21 mouse cellular contexts compared by ENCODE assay signal in the genomic region with DNA sequence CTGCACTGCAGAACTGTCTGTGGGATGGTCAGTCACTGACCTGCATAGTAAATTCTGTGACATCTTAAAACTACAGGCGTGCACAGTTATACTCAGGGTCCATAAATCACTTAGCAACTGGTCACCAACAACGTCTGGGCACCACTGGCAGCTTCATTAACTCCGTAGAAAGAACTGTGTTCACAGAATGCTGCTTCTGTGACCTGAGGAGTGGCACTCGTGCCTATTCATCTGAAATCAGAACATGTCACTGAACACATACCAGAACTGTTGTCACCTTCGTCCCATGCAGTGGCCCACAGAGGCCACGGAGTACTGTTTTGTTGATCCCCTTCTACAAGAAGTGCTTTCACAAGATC. TPM values are rescaled to one million over a fixed set of nuclear protein-coding genes. Genes with fewer than 3 reads are reported as not detected.
DNase-seq lines count a peak whose midpoint lies in the region; ATAC-seq lines count a peak whose summit lies in the region.
"Had no signal": no experiment of that assay in that cellular context is flagged by ENCODE, and none has a peak within 500 bp of the region (broad histone marks: within the 10 kb centered on the region; RNA-seq: fewer than 3 reads in every experiment).

No protein-coding gene starts in this region.

- ATAC-seq in kidney, embryonic 14.5 days (ENCODE audit: low FRiP score, low TSS enrichment): peak; percentile 83
- ATAC-seq: forebrain, embryonic 16.5 days; hindbrain, embryonic 16.5 days; intestine, embryonic 16.5 days; liver, postnatal 0 days; midbrain, embryonic 13.5 days had no signal

- no peak overlapping the region for H3K9ac ChIP-seq in kidney, embryonic 14.5 days (ENCODE audit: low read depth, low read length)
- H3K9ac ChIP-seq: liver, postnatal 0 days; midbrain, embryonic 13.5 days had no signal

- 51% methylated on average over 6 of the region's 6 CpGs for WGBS in heart, embryonic 10.5 days
- WGBS in kidney, embryonic 14.5 days: 14% methylated on average over 6 of the region's 6 CpGs
- WGBS in limb, embryonic 10.5 days: 42% methylated on average over 6 of the region's 6 CpGs

- H3K27me3 ChIP-seq in heart, embryonic 10.5 days (ENCODE audit: insufficient read depth, poor library complexity, severe bottlenecking): no peaks in the 10 kb centered on the region
- H3K27me3 ChIP-seq in kidney, embryonic 14.5 days (ENCODE audit: control insufficient read depth, insufficient read depth, low read length): no peaks in the 10 kb centered on the region
- H3K27me3 ChIP-seq in limb, embryonic 10.5 days (ENCODE audit: low read depth, poor library complexity, severe bottlenecking): no peaks in the 10 kb centered on the region
- H3K27me3 ChIP-seq: midbrain, embryonic 13.5 days had no signal

- H3K27ac ChIP-seq in heart, embryonic 10.5 days: peak overlapping the region; percentile 89; the same call in 1 of the 2 replicates
- no peak overlapping the region for H3K27ac ChIP-seq in kidney, embryonic 14.5 days (ENCODE audit: low read depth, low read length)
- peak overlapping the region; percentile 68; the same call in 1 of the 2 replicates for H3K27ac ChIP-seq in limb, embryonic 10.5 days
- H3K27ac ChIP-seq: midbrain, embryonic 13.5 days had no signal

- no peak overlapping the region for H3K4me2 ChIP-seq in kidney, embryonic 14.5 days (replicated peaks; ENCODE audit: low read depth, low read length)
- H3K4me2 ChIP-seq: midbrain, embryonic 13.5 days had no signal

- H3K4me1 ChIP-seq in heart, embryonic 10.5 days: peaks cover 72% of the 10 kb centered on the region
- H3K4me1 ChIP-seq in kidney, embryonic 14.5 days (ENCODE audit: control insufficient read depth, insufficient read depth, low read length): peaks cover 18% of the 10 kb centered on the region
- peaks cover 41% of the 10 kb centered on the region for H3K4me1 ChIP-seq in limb, embryonic 10.5 days

- H3K36me3 ChIP-seq in heart, embryonic 10.5 days: no peaks in the 10 kb centered on the region
- no peaks in the 10 kb centered on the region for H3K36me3 ChIP-seq in kidney, embryonic 14.5 days (ENCODE audit: control insufficient read depth, insufficient read depth, low read length)
- no peaks in the 10 kb centered on the region for H3K36me3 ChIP-seq in limb, embryonic 10.5 days
- H3K36me3 ChIP-seq: midbrain, embryonic 13.5 days had no signal

- intact Hi-C loops in heart, postnatal 36 days (cut with DNase I): no loop called here

- DNase-seq in heart, embryonic 10.5 days (ENCODE audit: low spot score): no peak
- no peak for DNase-seq in heart, postnatal 36 days
- DNase-seq in kidney, postnatal 4 days: no peak
- peak; percentile 45 for DNase-seq in forelimb bud, embryonic 11.5 days (ENCODE audit: low read depth, low spot score)
- no peak for DNase-seq in limb, embryonic 10.5 days (ENCODE audit: low spot score)
- no peak for DNase-seq in embryo, embryonic 10 days (ENCODE audit: low spot score)
- DNase-seq: adrenal gland, postnatal 36 days; B cell, adult 2 months; cerebellum, adult 11-12 months; cerebellum, postnatal 14 days; embryo, embryonic 11 days; layer of hippocampus, postnatal 36 days; liver, postnatal 0 days; lung, postnatal 10 days; retina, postnatal 1 day; thymus, adult 2 months had no signal

- no peaks in the 10 kb centered on the region for H3K9me3 ChIP-seq in heart, embryonic 10.5 days
- H3K9me3 ChIP-seq in kidney, embryonic 14.5 days (ENCODE audit: control insufficient read depth, low read length): no peaks in the 10 kb centered on the region
- H3K9me3 ChIP-seq in limb, embryonic 10.5 days (replicated peaks): no peaks in the 10 kb centered on the region
- H3K9me3 ChIP-seq: midbrain, embryonic 13.5 days had no signal

- no peak overlapping the region for H3K4me3 ChIP-seq in heart, embryonic 10.5 days
- H3K4me3 ChIP-seq in kidney, embryonic 14.5 days (ENCODE audit: low read length): no peak overlapping the region
- H3K4me3 ChIP-seq in limb, embryonic 10.5 days: no peak overlapping the region
- H3K4me3 ChIP-seq: midbrain, embryonic 13.5 days had no signal

RNA-seq across cellular contexts. Expression of a gene that starts 22.0 kb away (rescaled TPM):
- polyA plus RNA-seq in heart, embryonic 10.5 days (2016; fragmentation: Nextera tagmentation; extraction: Ambion mirVana): 456 and 495 TPM in 2 replicates
- 100 to 1,000 TPM; 217 to 238 TPM for total RNA-seq in heart, postnatal 36 days (2021)
- 344 and 424 TPM in 2 replicates for polyA plus RNA-seq in kidney, embryonic 14.5 days (2014; fragmentation: Nextera tagmentation; extraction: Ambion mirVana)
- 509 and 547 TPM in 2 replicates for polyA plus RNA-seq in limb, embryonic 10.5 days (2016; fragmentation: Nextera tagmentation; extraction: Ambion mirVana)
